Mouse (Mus musculus) midbrain, embryonic 14.5 days (tissue): ENCODE measurements at regions not wholly inside any gene's neighbourhood (a gene's known extent, or its start where the extent isn't known, plus 50 kb on each side); places are given as distances from the start of the nearest gene placed in this dataset.

Experiments used
- ATAC-seq: fragments of 200-750 bp; cut with Nextera tagmentation; 2 replicates; pipeline ENCODE4 v1.8.0; 2017; ENCODE audit warnings: moderate number of reproducible peaks, moderate library complexity; ENCODE audit not compliant: low FRiP score, low TSS enrichment
- DNase-seq: peaks from one replicate; pipeline ENCODE4 v3.0.0-alpha.2; 2015
- H3K27ac ChIP-seq: fragments of 300-500 bp; sonication (generic); replicated peaks from 2 replicates; pipeline ENCODE4 v1.5.1; 2014; ENCODE audit warnings: mild to moderate bottlenecking, low read depth, low read length, moderate library complexity
- H3K27me3 ChIP-seq: fragments of 300-500 bp; sonication (generic); 2 replicates; pipeline ENCODE4 v1.6.1; 2014; ENCODE audit warnings: low read length, control low read depth, mixed read lengths; ENCODE audit not compliant: control insufficient read depth, insufficient read depth
- H3K36me3 ChIP-seq: fragments of 300-500 bp; sonication (generic); 2 replicates; pipeline ENCODE4 v1.6.1; 2014; ENCODE audit warnings: low read length, control low read depth; ENCODE audit not compliant: control insufficient read depth, insufficient read depth
- H3K4me1 ChIP-seq: fragments of 300-500 bp; sonication (generic); 2 replicates; pipeline ENCODE4 v1.6.1; 2014; ENCODE audit warnings: mild to moderate bottlenecking, antibody characterized with exemption, low read length, control low read depth; ENCODE audit not compliant: control insufficient read depth, insufficient read depth
- H3K4me2 ChIP-seq: fragments of 300-500 bp; sonication (generic); 2 replicates; pipeline ENCODE4 v1.6.1; 2014; ENCODE audit warnings: mild to moderate bottlenecking, low read length, moderate library complexity
- H3K4me3 ChIP-seq: fragments of 300-500 bp; sonication (generic); replicated peaks from 2 replicates; pipeline ENCODE4 v1.5.1; 2014; ENCODE audit warnings: low read depth, low read length
- H3K9ac ChIP-seq: fragments of 300-500 bp; sonication (generic); replicated peaks from 2 replicates; pipeline ENCODE4 v1.6.1; 2014; ENCODE audit warnings: mild to moderate bottlenecking, low read length, moderate library complexity
- H3K9me3 ChIP-seq: fragments of 300-500 bp; sonication (generic); 2 replicates; pipeline ENCODE4 v1.6.1; 2016; ENCODE audit warnings: low read length, control low read depth, mixed read lengths; ENCODE audit not compliant: control insufficient read depth
- WGBS: fragments of 180-500 bp; shearing (Covaris S2); extraction: QIAGEN DNeasy Blood & Tissue Kit; methylation state at CpG from one replicate; pipeline ENCODE4 v1.1.7; 2014; 5-methylcytosine and 5-hydroxymethylcytosine counted together

DNA sequence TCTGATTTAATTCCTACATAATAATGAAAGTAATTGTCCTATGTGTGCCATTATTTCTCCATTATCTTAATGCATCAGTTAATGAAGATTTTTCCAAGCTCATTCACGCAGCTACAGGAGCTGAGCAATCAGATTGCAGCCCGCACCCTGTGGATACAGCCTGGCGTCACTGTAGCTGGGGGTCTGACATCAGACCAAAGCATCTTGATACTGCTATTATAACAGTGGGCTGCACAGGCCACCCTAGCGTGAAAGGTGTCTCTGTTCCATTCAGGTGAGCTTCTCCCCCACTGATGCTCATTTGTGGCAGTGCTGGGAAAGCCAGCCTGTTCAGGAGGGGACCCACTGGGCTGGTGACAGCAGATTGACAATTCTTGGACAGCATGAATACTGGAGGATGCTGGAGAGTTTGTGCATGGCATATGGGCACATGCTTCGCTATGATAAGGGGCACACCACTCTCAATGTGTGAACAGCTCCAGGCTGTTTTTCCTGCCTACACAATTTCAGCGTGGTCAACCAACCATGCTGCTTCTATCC is 58.2 kb upstream of the Wdr11 start:
- Histone ChIP-seq H3K36me3 (no peaks in the 10 kb centered on the region), H3K9ac (no peak overlapping the region), H3K4me3 (no peak overlapping the region), H3K4me1 (peaks cover 2% of the 10 kb centered on the region; the same call in 1 of the 2 replicates), H3K27ac (no peak overlapping the region), H3K27me3 (no peaks in the 10 kb centered on the region), H3K9me3 (no peaks in the 10 kb centered on the region), H3K4me2 (no peak overlapping the region)
- WGBS: 80% methylated on average over 6 of the region's 6 CpGs
- no peak for ATAC-seq
- DNase-seq: no peak
